Mouse (Mus musculus) heart, adult 18-20 months (tissue): Measurements from ENCODE around the gene Cmtr1. TPM values are rescaled to one million over a fixed set of nuclear protein-coding genes. Genes with fewer than 3 reads are reported as not detected.
"Not testable (repeated sequence)": the region's sequence is repeated elsewhere in the genome, so short reads cannot be mapped to it uniquely, and the experiment has no call there.

Experiments
- DNase-seq, 2 experiments: peaks; one replicate each; pipeline ENCODE4 v3.0.0; 2021 to 2022; ENCODE audit warnings: mixed read lengths in 1 of 2
- total RNA-seq, 2 experiments: library from RNA; stranded (reverse); gene quantifications; 2 replicates each; pipeline ENCODE4 v1.2.3; 2021

The Cmtr1 gene
- total RNA-seq, 2 experiments from 2014 or later, result 55.9 to 65.9 TPM

- DNase-seq, result no peak
Observed at GRCm38 (mm10) chr17:29705881-29706280, 45.5 kb downstream of the Cmtr1 start.

- no peak for DNase-seq
Observed at GRCm38 (mm10) chr17:29706981-29707545, 46.7 kb downstream of the Cmtr1 start.

GRCm38 (mm10) chr17:29708783-29709182 is 48.4 kb downstream of the Cmtr1 start:
- DNase-seq, result no peak

GRCm38 (mm10) chr17:29710562-29711044 is 50.2 kb downstream of the Cmtr1 start:
- DNase-seq, result no peak

GRCm38 (mm10) chr17:29711076-29711744 is 50.8 kb downstream of the Cmtr1 start:
- DNase-seq, result no peak

- DNase-seq, result no peak
Observed at GRCm38 (mm10) chr17:29711745-29712431, 51.5 kb downstream of the Cmtr1 start.

- DNase-seq, result no peak
Observed at GRCm38 (mm10) chr17:29712565-29712964, 52.2 kb downstream of the Cmtr1 start.

GRCm38 (mm10) chr17:29713734-29714133 is 53.3 kb downstream of the Cmtr1 start:
- not testable (repeated sequence) for DNase-seq

GRCm38 (mm10) chr17:29716732-29717445 is 56.5 kb downstream of the Cmtr1 start, which contains the start of gene Ccdc167:
TSS of gene Ccdc167 (minus strand) at chr17:29717044.
- DNase-seq, result peak; percentile 97 to 98

- no peak for DNase-seq
Observed at GRCm38 (mm10) chr17:29718660-29719059, 58.3 kb downstream of the Cmtr1 start.

- no peak for DNase-seq
Observed at GRCm38 (mm10) chr17:29719628-29720575, 59.5 kb downstream of the Cmtr1 start.

- DNase-seq, result no peak
Observed at GRCm38 (mm10) chr17:29720755-29721365, 60.5 kb downstream of the Cmtr1 start.

GRCm38 (mm10) chr17:29724610-29725009 is 64.2 kb downstream of the Cmtr1 start:
- DNase-seq, result no peak

GRCm38 (mm10) chr17:29725027-29725620 is 64.7 kb downstream of the Cmtr1 start:
- DNase-seq, result no peak

- no peak for DNase-seq
Observed at GRCm38 (mm10) chr17:29728082-29728481, 67.7 kb downstream of the Cmtr1 start.

- no peak for DNase-seq
Observed at GRCm38 (mm10) chr17:29730510-29731265, 70.3 kb downstream of the Cmtr1 start.

- no peak for DNase-seq
Observed at GRCm38 (mm10) chr17:29731266-29731952, 71.0 kb downstream of the Cmtr1 start.

- DNase-seq, result no peak
Observed at GRCm38 (mm10) chr17:29731953-29732325, 71.5 kb downstream of the Cmtr1 start.

GRCm38 (mm10) chr17:29732522-29732921 is 72.1 kb downstream of the Cmtr1 start:
- DNase-seq, result no peak
